Mouse (Mus musculus) hindbrain, embryonic 14.5 days (tissue): ENCODE measurements around the gene Polr2e. TPM values are rescaled to one million over a fixed set of nuclear protein-coding genes. Genes with fewer than 3 reads are reported as not detected.

Source experiments
- ATAC-seq: fragments of 200-750 bp; cut with Nextera tagmentation; 2 replicates; pipeline ENCODE4 v1.8.0; 2017; ENCODE audit warnings: moderate number of reproducible peaks, mild to moderate bottlenecking, moderate TSS enrichment, moderate library complexity; ENCODE audit not compliant: low FRiP score
- DNase-seq: peaks from one replicate; pipeline ENCODE4 v3.0.0-alpha.2; 2015; ENCODE audit warnings: low spot score
- H3K27ac ChIP-seq: fragments of 300-500 bp; sonication (generic); 2 replicates; pipeline ENCODE4 v1.5.1; 2014; ENCODE audit warnings: mild to moderate bottlenecking, moderate library complexity
- H3K27me3 ChIP-seq: fragments of 300-500 bp; sonication (generic); 2 replicates; pipeline ENCODE4 v1.6.1; 2014; ENCODE audit warnings: mild to moderate bottlenecking, low read length, mixed read lengths; ENCODE audit not compliant: control insufficient read depth, insufficient read depth
- H3K36me3 ChIP-seq: fragments of 300-500 bp; sonication (generic); replicated peaks from 2 replicates; pipeline ENCODE4 v1.6.1; 2014; ENCODE audit not compliant: control insufficient read depth, insufficient read depth
- H3K4me1 ChIP-seq: fragments of 300-500 bp; sonication (generic); replicated peaks from 2 replicates; pipeline ENCODE4 v1.6.1; 2014; ENCODE audit warnings: antibody characterized with exemption, low read length, mixed read lengths; ENCODE audit not compliant: control insufficient read depth, insufficient read depth
- H3K4me2 ChIP-seq: fragments of 300-500 bp; sonication (generic); replicated peaks from 2 replicates; pipeline ENCODE4 v1.6.1; 2014; ENCODE audit warnings: mild to moderate bottlenecking, moderate library complexity
- H3K4me3 ChIP-seq: fragments of 300-500 bp; sonication (generic); replicated peaks from 2 replicates; pipeline ENCODE4 v1.5.1; 2014; ENCODE audit warnings: mild to moderate bottlenecking, low read length
- H3K9ac ChIP-seq: fragments of 300-500 bp; sonication (generic); 2 replicates; pipeline ENCODE4 v1.6.1; 2014
- H3K9me3 ChIP-seq: fragments of 300-500 bp; sonication (generic); 2 replicates; pipeline ENCODE4 v1.6.1; 2016; ENCODE audit warnings: low read length; ENCODE audit not compliant: control insufficient read depth
- WGBS: fragments of 180-500 bp; shearing (Covaris S2); extraction: QIAGEN DNeasy Blood & Tissue Kit; methylation state at CpG from one replicate; pipeline ENCODE4 v1.1.7; 2014; 5-methylcytosine and 5-hydroxymethylcytosine counted together
- polyA plus RNA-seq: library from polyadenylated mRNA; unstranded; fragments of >200 nt; fragmentation: Nextera tagmentation; extraction: Ambion mirVana; gene quantifications from 2 replicates; pipeline ENCODE4 v1.2.1, GENCODE M21; 2014

The Polr2e gene
- polyA plus RNA-seq, 1 experiment from 2014 or later: 150 TPM

GRCm38 (mm10) chr10:80023758-80024157 lies 15.8 kb downstream of the Polr2e start:
- Histone ChIP-seq H3K4me1 (no peaks in the 10 kb centered on the region), H3K27ac (no peak overlapping the region), H3K9ac (no peak overlapping the region), H3K27me3 (peaks cover 18% of the 10 kb centered on the region), H3K4me3 (no peak overlapping the region), H3K9me3 (no peaks in the 10 kb centered on the region), H3K4me2 (no peak overlapping the region), H3K36me3 (no peaks in the 10 kb centered on the region)
- DNase-seq: no peak
- no peak for ATAC-seq
- WGBS: 84% methylated on average over 5 of the region's 5 CpGs

DNA sequence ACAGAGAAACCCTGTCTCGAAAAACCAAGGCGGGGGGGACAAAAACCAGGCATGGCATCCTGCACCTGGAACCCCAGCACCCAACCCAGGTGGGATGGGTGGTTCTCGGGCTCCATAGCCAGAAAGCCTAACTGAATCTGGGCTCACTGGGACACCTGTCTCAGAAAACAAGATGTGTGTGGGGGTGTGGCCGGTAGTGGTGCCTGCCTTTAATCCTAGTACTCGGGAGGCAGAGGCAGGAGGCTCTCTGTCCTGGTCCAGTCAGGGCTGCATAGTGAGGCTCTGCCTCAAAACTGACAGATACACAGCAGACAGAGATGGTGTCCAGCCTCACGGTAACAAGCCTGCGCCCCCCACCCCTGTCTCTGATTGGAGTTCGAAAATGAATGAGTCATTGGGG lies 16.8 kb downstream of the Polr2e start:
- H3K9me3 ChIP-seq: no peaks in the 10 kb centered on the region
- no peaks in the 10 kb centered on the region for H3K36me3 ChIP-seq
- no peak for ATAC-seq
- no peak overlapping the region for H3K9ac ChIP-seq
- no peaks in the 10 kb centered on the region for H3K4me1 ChIP-seq
- H3K27me3 ChIP-seq: peaks cover 22% of the 10 kb centered on the region
- 90% methylated on average over 8 of the region's 8 CpGs for WGBS
- H3K27ac ChIP-seq: no peak overlapping the region
- no peak for DNase-seq
- no peak overlapping the region for H3K4me2 ChIP-seq
- H3K4me3 ChIP-seq: no peak overlapping the region

- no peak overlapping the region for H3K4me2 ChIP-seq
- no peaks in the 10 kb centered on the region for H3K4me1 ChIP-seq
- no peak overlapping the region for H3K27ac ChIP-seq
- no peaks in the 10 kb centered on the region for H3K9me3 ChIP-seq
- H3K9ac ChIP-seq: no peak overlapping the region
- H3K27me3 ChIP-seq: peaks cover 22% of the 10 kb centered on the region
- DNase-seq: no peak
- H3K4me3 ChIP-seq: no peak overlapping the region
- WGBS: 95% methylated on average over 12 of the region's 12 CpGs
- no peaks in the 10 kb centered on the region for H3K36me3 ChIP-seq
- no peak for ATAC-seq
Measured at GRCm38 (mm10) chr10:80022164-80022563, 17.4 kb downstream of the Polr2e start.

DNA sequence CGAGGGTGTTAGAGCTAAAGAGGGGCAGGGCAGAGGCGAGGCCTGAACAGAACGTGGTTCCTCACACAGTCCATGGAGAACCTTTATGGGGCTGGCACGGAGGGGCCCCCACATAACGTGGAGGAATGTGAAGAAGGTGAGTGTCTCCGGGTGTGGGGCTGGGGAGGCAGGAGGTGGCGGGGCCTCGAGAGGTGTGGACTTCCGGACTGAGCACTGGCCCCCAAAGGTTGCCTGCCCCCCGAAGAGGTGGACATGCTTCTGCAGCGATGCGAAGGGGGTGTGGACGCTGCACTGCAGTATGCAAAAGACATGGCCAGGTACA lies 18.3 kb downstream of the Polr2e start:
- no peak for ATAC-seq
- H3K4me2 ChIP-seq: no peak overlapping the region
- no peaks in the 10 kb centered on the region for H3K9me3 ChIP-seq
- WGBS: 92% methylated on average over 13 of the region's 13 CpGs
- H3K27ac ChIP-seq: no peak overlapping the region
- H3K9ac ChIP-seq: no peak overlapping the region
- H3K27me3 ChIP-seq: peaks cover 23% of the 10 kb centered on the region
- DNase-seq: no peak
- H3K36me3 ChIP-seq: no peaks in the 10 kb centered on the region
- H3K4me1 ChIP-seq: no peaks in the 10 kb centered on the region
- no peak overlapping the region for H3K4me3 ChIP-seq

DNA sequence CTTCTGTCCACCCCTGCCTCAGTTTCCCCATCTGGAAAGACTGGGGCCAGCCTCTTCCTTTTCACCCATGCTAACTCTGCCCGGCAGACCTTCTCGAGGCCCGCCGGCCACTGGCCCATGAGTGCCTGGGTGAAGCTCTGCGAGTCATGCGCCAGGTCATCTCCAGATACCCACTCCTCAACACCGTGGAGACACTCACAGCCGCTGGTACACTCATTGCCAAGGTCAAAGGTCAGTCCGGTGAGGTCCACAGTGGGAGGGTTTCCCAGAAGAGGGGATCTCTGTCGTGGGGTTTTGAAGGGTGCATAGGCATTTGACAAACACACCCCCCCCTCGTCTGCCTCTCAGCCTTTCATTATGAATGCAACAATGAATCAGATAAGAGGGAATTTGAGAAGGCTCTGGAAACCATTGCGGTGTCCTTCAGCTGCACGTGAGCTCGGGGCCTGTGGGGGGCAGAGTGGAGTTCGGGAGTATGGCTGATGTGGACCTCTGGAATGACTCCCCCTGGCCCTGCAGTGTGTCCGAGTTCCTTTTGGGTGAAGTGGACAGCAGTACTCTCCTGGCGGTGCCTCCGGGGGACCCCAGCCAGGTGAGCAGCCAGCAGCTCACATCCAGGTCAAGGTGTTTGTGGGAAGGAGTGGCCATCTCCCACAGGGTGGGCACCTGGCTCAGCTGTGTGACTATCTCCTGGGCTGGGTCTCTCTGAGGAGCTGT lies 18.8 kb downstream of the Polr2e start:
- no peak overlapping the region for H3K4me2 ChIP-seq
- 86% methylated on average over 18 of the region's 18 CpGs for WGBS
- no peak overlapping the region for H3K4me3 ChIP-seq
- DNase-seq (no peak), ATAC-seq (no peak)
- H3K4me1 ChIP-seq: no peaks in the 10 kb centered on the region
- peaks cover 27% of the 10 kb centered on the region for H3K27me3 ChIP-seq
- no peaks in the 10 kb centered on the region for H3K36me3 ChIP-seq
- no peak overlapping the region for H3K27ac ChIP-seq
- H3K9ac ChIP-seq: no peak overlapping the region
- no peaks in the 10 kb centered on the region for H3K9me3 ChIP-seq

GRCm38 (mm10) chr10:80020191-80020590 lies 19.4 kb downstream of the Polr2e start:
- WGBS: 24% methylated on average over 11 of the region's 11 CpGs
- H3K9ac ChIP-seq: no peak overlapping the region

DNA sequence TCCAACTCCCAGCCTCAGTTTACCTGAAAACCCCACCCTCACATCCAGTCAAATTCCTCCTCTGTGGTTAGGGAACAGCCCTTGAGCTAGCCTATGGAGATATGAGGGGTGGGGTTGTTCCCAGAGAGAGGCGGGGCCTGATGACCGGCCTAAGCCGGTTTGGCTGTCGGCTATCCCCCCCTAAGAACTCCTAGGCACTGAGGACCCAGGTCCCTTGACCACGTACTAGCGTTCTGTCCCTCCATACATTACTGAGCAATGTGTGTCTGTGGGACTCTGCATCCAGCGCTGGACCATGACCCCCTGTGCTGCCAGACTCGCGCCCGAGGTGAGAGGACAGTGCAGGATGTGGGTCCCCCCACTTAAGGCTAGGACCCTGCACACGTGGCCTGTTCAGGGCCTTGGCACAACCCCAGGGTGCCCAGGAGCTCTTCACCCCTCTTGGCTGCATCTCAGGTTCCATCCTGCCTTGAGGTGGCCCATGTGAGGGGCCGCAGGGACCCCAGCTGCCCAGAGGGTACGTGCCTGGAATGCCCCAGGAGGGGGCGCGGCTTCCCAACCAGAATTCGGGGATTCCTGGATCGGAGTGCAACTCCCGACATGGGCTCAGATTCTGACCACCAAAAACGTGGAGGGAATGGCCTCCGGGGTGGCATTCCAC lies 20.0 kb downstream of the Polr2e start:
- Histone ChIP-seq H3K9ac (peak overlapping the region; percentile 36; the same call in 1 of the 2 replicates), H3K27ac (no peak overlapping the region), H3K36me3 (no peaks in the 10 kb centered on the region), H3K4me2 (no peak overlapping the region; the same call in 1 of the 2 replicates), H3K4me1 (no peaks in the 10 kb centered on the region), H3K27me3 (peaks cover 38% of the 10 kb centered on the region), H3K4me3 (no peak overlapping the region), H3K9me3 (no peaks in the 10 kb centered on the region)
- DNase-seq: no peak
- no peak for ATAC-seq
- 4% methylated on average over 20 of the region's 20 CpGs for WGBS

More at GRCm38 (mm10) chr10:80020191-80020590, 19.4 kb downstream of the Polr2e start:
- Histone ChIP-seq H3K4me2 (no peak overlapping the region; the same call in 1 of the 2 replicates), H3K27ac (no peak overlapping the region), H3K27me3 (peaks cover 33% of the 10 kb centered on the region), H3K36me3 (no peaks in the 10 kb centered on the region), H3K4me3 (no peak overlapping the region), H3K4me1 (no peaks in the 10 kb centered on the region), H3K9me3 (no peaks in the 10 kb centered on the region)
- ATAC-seq (no peak), DNase-seq (no peak)

GRCm38 (mm10) chr10:80018739-80019297 lies 20.8 kb downstream of the Polr2e start:
- no peak overlapping the region for H3K4me3 ChIP-seq
- no peak overlapping the region for H3K4me2 ChIP-seq
- ATAC-seq: no peak
- WGBS: 14% methylated on average over 13 of the region's 15 CpGs
- H3K9ac ChIP-seq: no peak overlapping the region
- DNase-seq: no peak
- H3K27ac ChIP-seq: no peak overlapping the region
- H3K4me1 ChIP-seq: no peaks in the 10 kb centered on the region
- H3K36me3 ChIP-seq: no peaks in the 10 kb centered on the region
- peaks cover 46% of the 10 kb centered on the region for H3K27me3 ChIP-seq
- no peaks in the 10 kb centered on the region for H3K9me3 ChIP-seq

GRCm38 (mm10) chr10:80017771-80018170 lies 21.8 kb downstream of the Polr2e start:
- DNase-seq (no peak), ATAC-seq (no peak)
- H3K4me1 ChIP-seq: no peaks in the 10 kb centered on the region
- H3K9ac ChIP-seq: no peak overlapping the region
- H3K27ac ChIP-seq: no peak overlapping the region
- H3K4me2 ChIP-seq: no peak overlapping the region
- H3K36me3 ChIP-seq: no peaks in the 10 kb centered on the region
- H3K27me3 ChIP-seq: peaks cover 57% of the 10 kb centered on the region
- H3K4me3 ChIP-seq: no peak overlapping the region
- 81% methylated on average over 14 of the region's 14 CpGs for WGBS
- H3K9me3 ChIP-seq: no peaks in the 10 kb centered on the region
